Mouse (Mus musculus): Measurements from ENCODE around the gene Atp2b2.
A peak's percentile ranks its signal among the peaks of the same experiment; 100 is the strongest.
"Not testable (repeated sequence)": the region's sequence is repeated elsewhere in the genome, so short reads cannot be mapped to it uniquely, and the experiment has no call there.

The Atp2b2 gene

DNA sequence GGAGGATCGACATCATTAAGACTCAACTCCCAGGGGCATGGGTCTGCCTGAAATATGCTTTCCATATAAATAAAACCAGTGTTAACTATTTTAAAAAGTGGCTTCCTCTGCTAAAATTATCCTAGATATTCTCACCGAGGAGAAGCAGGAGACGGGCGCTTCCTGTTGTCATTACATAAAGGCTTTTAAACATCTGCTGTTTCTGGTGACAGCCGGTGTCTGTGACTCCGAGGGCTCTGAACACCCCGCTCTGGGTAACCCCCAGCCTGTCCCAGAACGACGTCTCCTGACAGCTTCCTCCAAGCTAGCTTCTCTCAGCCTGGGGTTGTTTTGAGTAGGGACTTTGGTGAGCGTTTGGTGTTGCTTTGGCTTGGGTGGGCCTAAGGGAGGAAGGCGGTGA lies 273.6 kb downstream of the Atp2b2 start:
- DNase-seq, result no peak

DNA sequence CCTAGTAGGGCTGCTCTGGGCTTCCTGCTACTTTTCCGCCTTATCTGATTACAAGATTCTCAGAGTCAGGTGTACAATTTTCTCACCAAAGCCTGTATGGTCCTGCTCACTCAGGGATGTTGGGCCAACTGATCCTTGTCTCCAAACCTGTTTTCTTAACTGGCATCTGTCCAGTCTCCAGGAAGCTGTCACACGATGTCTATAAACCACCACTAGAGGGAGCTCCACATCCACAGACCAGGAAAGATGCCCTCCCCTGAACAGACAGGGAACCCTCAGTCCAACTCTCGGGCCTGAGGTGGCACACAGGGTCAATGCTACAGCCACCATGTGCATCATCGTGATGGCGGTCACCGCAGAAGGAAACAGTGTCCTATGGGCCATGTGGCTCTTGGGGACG lies 280.8 kb downstream of the Atp2b2 start:
- DNase-seq, result peak; percentile 68

DNA sequence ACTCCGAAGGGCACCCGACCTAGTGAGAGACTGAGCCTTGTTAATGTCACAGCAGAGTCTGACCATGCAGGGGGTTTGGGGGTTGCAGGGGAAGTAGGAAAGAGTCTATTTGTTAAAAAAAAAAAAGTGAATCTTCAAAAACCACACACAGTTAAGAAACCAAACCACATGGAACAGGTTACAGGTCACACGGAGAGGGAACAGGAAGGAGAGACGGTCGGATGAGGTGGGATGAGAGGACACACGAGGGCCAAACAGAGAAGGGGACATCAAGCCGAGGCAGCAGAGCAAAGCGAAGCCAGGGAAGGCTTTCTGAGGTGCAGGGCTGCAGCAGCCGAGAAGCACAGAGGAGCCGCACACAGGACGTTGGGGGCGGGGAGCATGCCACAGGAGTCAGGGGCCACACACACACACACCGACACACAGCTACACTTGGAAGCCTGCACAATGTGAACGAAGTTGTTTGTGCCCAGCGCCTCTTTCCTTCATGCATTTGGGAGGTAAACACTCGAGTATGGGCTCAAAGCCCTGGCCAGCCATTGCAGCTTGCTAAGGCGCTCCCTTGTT lies 293.2 kb downstream of the Atp2b2 start:
- no peak for DNase-seq

DNA sequence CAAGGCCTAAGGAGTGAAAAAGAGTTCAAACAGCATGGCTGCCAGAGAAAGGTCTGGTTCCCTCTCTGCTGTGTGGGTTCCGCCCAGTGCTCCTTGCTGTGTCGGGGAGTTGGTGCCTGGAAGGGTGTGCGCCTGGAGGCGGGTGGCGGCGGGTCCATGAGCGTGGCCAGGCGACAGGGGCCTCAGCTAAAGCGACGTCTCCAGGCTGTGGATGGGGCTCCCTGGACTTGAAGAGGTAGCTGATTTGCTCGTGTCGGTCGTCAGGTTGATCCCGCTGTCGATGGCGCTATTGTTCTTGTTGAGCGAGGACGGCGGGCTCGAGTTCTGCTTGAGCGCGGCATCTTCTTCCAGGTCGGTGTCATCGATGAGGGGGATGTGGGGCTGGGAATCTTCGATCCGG lies 294.1 kb downstream of the Atp2b2 start:
- no peak for DNase-seq

DNA sequence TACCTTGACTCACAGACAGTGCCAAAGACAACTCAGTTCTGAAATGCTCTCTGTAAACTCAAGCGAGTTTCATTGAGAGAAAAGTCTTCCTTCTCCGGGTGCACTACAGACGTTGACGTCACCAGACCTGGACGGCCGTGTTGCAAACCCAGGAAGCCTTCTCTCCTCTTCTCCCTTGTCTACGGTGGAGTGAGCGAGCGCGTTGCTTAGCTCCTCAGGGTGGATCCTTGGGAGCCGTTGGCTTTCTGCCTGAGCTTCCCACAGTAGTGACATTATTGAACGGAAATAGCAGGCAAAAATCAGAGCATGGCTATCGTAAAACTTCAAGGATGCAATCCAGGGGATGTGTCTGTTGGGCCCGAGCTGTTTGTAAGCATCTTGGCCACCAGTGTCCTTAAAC lies 295.1 kb downstream of the Atp2b2 start:
- no peak for DNase-seq

DNA sequence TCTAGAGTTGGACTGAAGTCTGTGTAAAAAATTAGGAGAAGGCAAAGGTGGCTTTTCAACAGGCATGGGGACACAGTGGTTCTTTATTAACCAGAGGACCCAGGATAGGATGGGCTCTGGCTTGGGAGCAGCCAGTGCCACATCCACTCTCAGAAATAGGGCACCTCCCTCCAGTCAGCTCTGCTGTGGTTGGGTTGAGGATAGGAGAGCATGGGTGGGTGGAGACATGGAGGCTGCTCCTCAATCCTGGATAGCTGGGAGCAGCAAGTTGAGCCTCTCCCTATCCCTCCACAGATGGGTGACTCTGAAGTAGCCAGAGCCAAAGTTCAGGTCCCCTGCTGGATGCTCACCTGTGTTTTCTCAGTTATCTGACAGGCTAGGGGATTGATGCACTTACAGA lies 297.3 kb downstream of the Atp2b2 start:
- no peak for DNase-seq

DNA sequence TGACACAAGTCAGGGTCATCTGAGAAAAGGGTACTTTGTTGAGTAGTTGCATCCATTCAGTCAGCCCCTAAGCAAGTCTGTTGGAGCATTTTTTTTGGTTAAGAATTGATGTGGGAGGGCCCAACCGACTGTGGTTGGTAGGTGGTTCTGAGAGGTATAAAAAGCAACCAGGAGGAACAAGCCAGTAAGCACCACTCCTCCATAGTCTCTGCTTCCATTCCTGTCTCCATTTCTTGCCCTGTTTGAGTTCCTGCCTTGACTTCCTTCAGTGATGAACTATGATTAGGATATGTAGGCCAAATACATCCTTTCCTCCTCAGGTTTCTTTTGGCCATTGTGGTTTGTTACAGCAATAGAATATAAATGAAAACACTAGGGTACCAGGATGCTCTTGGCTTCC lies 299.3 kb downstream of the Atp2b2 start:
- no peak for DNase-seq

DNA sequence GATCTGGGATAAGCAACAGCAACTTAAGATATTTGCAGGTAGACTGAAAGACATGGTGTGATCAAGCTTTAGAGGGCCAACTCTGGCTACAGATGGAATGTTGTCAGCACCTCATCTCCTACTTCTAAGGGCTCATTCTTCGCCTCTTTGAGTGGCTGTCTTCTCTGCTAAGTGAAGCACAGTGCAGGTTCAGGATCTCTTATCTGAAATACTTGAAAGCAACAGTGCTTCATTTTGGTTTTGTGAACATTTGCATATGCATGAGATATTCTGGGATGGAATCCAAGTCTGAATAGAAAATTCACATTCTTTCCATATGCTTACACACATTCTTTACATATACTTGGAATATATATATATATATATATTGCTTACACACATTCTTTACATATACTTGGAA lies 300.1 kb downstream of the Atp2b2 start:
- DNase-seq, result no peak

DNA sequence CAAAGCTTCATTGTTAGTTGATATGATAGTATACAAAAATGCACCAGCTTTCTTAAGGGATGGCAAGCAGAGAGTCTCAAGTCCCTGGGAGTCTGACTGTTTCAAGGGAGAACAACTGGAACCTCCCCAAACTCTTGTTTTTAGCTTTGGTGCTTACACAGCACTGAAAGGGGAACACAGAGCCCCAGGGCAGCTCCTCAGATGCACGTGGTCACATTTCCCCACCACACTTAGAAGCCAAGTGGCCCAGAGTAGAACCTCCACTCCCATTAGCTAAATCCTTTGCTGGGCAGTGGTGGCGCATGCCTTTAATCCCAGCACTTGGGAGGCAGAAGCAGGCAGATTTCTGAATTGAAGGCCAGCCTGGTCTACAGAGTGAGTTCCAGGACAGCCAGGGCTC lies 301.0 kb downstream of the Atp2b2 start:
- no peak for DNase-seq

DNA sequence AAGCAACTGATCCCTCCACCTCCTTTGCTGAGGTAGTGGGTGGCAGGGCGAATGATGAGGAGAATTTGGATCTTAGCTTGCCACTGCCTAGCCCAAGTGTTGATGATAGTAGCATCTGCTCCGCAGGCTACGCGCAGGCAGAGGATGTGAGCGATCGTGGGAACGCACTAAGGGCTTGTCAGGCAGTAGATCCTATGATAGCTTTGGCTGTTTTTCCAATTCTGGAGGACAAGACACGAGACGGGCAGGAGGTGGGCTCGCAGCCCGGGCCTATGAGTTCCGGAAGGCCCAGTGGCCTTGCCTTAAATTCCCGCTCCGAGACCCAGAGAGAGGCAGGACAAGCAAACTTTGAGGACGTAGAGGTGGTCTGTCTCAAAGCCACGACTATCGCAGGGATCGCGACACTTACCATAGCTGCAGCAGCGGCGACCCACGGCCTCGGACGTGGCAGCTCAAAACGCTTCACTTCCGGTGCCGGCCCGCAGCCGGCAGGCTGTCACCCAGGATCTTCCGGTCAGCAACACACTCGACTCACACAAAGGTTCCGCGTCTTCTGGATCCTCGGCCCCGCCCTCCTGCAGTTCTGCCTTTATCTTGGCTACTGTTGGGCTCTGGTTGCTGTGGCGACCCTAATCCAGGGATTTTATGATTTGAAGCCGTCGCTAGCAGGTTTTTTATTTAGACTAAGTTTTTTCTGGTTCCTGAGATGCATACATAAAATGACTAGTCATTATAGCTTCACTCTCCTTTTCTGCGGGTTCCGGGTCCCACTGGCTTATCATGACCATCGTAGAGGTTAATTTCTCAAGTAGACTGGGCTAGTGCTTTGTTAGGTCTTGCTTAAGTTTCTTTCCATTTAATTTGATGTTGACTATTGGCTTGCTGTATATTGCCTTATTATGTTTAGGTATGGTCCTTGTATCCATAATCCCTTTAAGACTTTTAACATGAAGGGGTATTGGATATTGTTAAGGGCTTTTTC lies 301.9 kb downstream of the Atp2b2 start, which contains the start of gene Sec13:
TSS of gene Sec13 (minus strand) at position 508 of the 982 bp plus-strand sequence.
- DNase-seq, result peak; percentile 87

DNA sequence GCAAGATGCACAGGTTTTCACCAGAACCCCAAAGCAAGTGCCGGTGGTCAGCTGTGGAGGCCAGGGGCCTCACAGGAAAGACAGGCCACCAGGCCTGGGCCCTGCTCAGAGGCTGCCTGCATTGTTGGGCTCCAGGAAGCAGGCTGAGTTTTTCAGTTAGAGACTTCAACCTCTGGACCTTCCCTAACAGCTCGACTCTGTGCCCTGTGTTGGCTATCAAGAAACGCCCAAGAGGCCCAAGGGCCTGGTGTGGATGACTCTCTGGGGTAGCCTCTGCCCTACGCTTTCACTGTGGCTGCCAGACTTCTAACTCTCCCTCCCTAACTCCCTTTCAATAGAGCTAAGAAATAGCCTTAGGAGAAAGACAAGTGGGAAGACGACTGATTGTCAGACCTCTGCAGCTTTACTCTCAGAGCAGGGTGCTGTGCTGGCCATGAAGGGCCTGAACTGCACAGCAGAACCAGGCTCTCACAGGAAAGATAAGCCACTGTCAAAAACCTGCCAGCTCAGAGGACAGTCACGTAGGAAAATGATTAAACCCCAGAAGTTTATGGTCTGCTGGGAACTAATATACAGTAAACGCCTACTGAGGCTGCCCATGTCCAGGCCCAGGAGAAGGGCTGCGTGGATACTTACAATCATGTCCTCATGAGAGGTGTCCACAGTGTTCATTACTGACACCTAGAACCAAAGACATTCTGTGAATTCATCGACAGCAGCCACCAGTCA lies 304.9 kb downstream of the Atp2b2 start:
- DNase-seq, result no peak

DNA sequence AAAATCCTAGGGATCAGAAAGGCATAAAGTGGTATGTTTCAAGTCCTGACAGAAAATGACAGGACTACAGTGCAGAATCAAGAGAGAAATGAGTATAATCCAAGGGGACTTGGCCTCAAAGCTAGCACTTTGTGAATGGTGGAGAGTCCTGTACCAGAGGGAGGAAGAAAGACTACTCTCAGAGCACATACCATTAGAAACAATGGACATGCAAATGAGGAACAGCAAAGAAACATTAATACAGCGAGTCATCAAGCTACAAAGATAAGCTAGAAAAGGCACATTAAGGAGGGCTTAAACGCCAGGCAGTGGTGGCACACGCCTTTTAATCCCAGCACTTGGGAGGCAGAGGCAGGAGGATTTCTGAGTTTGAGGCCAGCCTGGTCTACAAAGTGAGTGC lies 311.1 kb downstream of the Atp2b2 start:
- DNase-seq, result no peak

DNA sequence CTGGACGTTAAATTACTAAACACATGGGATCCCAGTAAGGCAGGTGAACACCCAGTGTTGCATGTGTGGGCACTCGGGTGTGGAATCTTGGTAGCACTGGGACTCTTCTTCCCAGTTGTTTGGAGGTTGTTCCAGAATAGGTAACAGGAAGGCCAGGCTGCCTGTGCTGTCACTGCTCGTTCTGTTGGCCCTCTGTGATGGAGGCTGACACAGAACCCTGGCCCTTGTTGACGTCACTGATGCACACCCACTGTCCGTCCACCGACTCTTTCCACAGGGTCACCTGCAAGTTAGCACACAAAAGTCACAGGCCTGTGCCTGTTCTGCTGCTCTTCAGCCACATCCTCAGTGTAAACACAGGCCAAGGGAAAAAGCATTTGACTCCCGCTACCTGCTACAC lies 314.2 kb downstream of the Atp2b2 start:
- no peak for DNase-seq

DNA sequence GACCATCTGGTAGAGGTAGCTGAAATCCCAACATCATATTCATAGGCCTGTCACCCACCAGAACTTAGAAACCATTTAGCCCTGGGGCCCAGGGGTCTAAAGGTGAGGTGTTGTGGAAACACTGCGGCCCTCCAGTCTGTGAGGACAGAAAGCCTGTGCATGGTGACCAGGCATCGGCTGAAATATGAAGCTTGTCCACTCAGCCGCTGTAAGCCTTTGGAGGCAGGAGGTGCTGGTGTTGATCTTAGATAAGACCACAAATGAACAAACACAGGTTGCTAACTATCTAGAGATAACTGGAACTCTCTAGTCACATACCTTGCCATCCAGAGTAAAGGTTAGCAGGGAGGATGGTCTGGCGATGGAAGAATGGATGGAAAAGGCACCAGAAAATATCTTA lies 321.4 kb downstream of the Atp2b2 start:
- no peak for DNase-seq

DNA sequence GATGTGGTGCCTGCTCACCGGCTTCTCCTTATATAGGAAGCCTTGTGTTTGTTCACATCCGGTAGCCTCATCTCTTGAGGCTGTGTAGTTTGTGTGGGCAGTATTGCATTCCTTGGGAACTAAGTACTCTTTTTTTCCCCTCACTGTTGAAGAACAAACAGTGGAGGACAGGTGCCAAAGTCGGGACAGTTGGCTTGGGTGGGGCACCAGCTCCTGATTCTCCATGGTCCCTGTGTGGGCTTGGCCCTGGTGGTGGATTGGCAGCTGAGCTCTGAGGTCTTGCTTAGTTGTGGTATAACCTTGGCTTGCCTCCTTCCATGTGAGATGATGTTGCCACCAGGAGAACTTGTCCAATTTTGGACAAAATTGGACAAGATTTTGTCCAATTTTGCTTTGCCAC lies 322.5 kb downstream of the Atp2b2 start, which contains the start of gene Ghrl:
TSS of gene Ghrl (minus strand) at position 3 of the 400 bp plus-strand sequence.
- no peak for DNase-seq

DNA sequence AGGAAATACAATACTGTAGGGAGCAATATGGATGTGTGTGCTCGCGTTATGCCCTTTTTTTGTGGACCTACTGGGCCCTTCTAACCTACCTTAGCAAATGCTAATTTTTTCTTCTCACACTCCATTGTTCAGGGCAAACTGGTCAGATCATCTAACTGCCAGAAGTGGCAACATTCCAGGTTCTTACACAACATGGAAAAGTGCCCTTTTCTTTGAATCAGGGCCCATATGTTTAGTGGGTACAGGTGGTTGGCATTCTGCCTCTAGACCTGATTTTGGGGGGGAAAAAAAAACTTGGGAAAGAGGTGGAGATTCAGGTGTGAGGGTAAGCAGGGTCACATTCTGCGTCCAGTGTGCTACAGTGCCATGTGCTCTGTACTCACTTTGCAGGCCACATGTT lies 324.9 kb downstream of the Atp2b2 start:
- no peak for DNase-seq

DNA sequence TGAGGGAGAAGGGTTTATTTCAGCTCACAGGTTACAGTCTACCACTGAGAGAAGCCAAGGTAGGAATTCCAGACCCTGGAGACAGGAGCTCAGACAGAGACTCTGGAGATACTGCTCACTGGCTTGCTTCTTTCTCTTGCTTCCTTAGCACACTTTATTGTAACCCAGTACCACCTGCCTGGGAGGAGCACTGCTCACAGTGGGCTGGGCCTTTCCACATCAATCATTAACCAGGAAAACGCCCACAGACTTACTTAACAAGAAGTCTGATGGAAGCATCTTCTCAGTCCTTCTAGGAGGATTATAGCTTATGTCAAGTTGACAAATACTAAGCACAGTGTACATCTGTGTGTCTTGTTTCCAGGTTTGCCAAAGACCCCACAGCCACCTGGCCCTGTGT lies 327.6 kb downstream of the Atp2b2 start:
- peak; percentile 25 for DNase-seq

DNA sequence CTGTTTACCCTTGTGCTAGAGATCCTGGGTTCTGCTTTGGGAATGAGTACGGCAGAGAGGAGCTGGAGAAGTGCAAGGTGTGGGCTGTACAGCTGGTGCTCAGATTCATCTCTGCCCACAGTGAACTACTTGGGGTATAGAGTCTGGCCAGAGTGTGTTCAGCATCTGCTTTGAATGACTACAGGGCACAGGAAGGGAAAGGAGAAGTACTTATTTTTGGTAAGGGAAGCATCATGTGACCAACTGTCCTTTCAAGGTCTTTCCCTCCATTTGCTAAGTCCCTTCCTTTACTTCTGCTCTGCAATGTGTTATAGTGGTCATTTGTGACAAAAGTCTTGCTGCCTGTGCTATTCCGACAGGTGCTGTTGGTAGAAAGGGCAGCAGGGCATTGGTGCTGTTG lies 328.1 kb downstream of the Atp2b2 start:
- no peak for DNase-seq

DNA sequence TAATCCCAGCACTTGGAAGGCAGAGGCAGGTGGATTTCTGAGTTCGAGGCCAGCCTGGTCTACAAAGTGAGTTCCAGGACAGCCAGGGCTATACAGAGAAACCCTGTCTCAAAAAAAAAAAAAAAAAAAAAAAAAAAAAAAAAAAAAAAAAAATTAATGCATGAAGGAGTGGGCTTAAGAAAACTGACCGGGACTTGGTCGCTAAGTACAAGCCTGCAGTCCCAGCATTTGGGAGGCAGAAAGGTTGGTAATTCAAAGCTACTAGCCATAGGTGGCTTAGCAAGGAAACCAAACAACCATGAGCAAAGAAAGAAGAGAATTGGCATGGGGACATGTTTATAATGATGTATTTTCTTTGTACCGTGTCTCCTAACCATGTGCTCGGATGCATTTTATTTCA lies 329.0 kb downstream of the Atp2b2 start:
- DNase-seq, result not testable (repeated sequence)

DNA sequence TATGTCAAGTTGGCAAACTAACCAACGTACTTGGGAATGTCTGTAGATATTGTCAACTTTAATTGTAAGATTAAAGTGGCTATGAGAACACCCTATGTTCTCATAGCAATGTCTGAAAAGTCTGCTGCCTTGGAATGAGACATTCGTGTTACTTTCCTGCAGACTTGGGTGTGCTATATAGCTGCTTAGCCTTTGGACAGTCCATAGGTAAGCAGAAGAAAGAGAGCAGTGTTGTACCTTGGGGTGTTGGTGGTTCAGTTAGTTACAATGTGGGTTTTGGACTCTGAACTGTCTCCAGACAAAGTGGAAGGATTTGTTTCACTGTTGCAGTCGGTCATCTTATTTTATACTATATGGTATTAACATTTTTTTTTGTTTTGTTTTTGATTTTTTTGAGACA lies 329.7 kb downstream of the Atp2b2 start:
- no peak for DNase-seq

DNA sequence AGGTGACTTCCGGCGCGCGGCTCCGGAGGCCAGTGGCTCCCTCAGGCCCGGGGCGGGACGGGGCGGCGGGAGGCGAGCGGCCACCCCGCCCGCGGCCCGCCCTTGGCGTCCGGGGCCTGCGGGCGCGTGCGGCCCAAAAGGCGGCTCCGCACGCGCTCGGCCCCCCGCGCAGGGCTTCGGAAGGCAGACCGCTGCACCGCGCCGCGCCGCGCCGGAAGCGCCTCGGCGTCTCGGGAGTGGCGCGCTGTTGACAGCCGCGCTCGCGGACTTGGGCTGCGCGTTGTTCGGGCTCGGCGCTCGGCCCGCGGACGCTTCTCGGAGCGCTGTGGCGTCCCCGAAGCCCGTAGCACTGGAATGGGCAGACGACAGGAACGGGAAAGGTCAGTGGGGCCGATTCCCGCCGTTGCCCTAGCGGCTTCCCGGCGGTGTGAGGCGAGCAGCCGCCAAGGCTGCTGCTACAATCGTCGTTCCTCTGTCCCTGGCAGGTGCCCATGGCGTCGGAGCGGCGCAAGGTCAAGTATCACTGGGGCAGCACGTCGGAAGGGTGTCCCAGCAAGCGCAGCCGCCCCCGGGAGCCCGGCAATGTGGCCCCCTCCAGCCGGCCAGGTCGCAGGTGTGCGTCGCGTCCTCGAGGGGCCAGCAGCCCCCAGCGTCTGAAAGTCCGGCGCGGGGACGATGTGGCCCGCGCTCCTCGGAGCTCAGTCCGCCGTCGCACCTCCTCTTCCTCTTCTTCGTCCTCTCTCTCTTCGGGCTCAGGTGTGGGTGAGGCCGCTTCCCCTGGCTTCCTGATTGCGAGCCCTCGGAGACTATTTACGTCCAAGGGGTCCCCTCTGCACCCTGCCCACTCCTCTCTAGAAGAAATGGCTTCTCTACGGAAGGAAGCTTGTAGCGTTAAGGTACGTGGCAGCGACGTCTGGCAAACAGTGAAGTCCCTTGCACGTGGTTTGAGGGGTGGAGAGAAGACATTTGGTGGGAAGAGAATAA lies 344.9 kb downstream of the Atp2b2 start:
- no peak for DNase-seq

DNA sequence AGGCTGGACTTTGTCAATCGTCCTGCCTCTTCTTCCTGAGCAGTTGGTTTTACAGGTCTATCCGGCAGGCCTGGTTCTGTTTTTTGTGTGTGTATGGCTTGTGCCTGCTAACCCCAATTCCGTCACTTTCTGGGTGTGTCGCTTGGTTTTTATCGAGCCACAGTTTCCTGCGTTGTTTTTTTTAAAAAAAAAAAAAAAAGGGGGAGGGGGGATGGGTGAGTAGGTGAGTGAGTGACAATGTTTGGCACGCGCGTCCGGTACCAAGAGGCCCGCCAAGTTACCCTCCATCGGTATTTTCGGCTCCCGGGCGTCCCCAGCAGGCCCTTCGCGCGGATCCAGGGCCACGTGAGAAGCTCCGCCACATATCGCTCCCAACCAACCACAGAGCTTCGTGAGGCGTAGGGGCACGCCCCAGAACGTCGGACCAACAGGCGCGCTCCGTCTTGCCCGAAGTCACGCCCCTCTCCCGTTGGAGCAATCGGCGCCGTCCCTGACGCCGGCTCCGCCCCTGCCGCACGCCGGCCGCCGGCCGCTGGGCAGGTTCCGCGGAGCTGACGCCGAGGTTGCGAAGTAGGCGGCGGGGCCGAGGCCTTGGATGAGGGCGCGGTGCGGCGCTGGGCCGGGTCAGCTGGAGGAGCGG lies 345.7 kb downstream of the Atp2b2 start, which contains the start of gene Tatdn2:
TSS of gene Tatdn2 (plus strand) at position 469 of the 640 bp plus-strand sequence.
- peak; percentile 94 for DNase-seq
